Mouse (Mus musculus) brain, embryonic 14.5 days (tissue): ENCODE data around the gene 1700010B08Rik.

Experiments
- CTCF ChIP-seq: fragments of 200-500 bp; IDR thresholded peaks from 2 replicates; pipeline ENCODE4 v1.5.1; 2012; ENCODE audit warnings: inconsistent platforms, mild to moderate bottlenecking, moderate library complexity, borderline replicate concordance; ENCODE audit not compliant: insufficient read depth, insufficient read length; ENCODE audit errors: extremely low read depth
- POLR2A ChIP-seq: fragments of 200-500 bp; IDR thresholded peaks from 2 replicates; pipeline ENCODE4 v1.6.1; 2012; ENCODE audit warnings: mild to moderate bottlenecking, inconsistent platforms, borderline replicate concordance; ENCODE audit not compliant: poor library complexity, insufficient read depth, insufficient read length, severe bottlenecking; ENCODE audit errors: extremely low read depth

- TF ChIP-seq CTCF (no peak), POLR2A (no peak)
Observed at GRCm38 (mm10) chr2:173678593-173678992, 40.6 kb upstream of the 1700010B08Rik start.
